Mouse (Mus musculus): ENCODE data around the gene Fam219a. TPM values are rescaled to one million over a fixed set of nuclear protein-coding genes. Genes with fewer than 3 reads are reported as not detected.
A peak's percentile ranks its signal among the peaks of the same experiment; 100 is the strongest.

Gene Fam219a
- polyA plus RNA-seq, 1 experiment from 2014 or later: 13.7 TPM

GRCm38 (mm10) chr4:41556311-41556953 lies 12.9 kb downstream of the Fam219a start:
- ATAC-seq: peak; percentile 29; the same call in 1 of the 2 replicates
- H3K9me3 ChIP-seq (ENCODE audit: control insufficient read depth, low read length): no peaks in the 10 kb centered on the region
- H3K4me1 ChIP-seq (replicated peaks; ENCODE audit: control insufficient read depth, insufficient read depth, low read length): peaks cover 17% of the 10 kb centered on the region
- no peaks in the 10 kb centered on the region for H3K36me3 ChIP-seq (ENCODE audit: control insufficient read depth, insufficient read depth)
- H3K9ac ChIP-seq (replicated peaks; ENCODE audit: low read depth, low read length): no peak overlapping the region
- WGBS: 61% methylated on average over 5 of the region's 5 CpGs
- no peak overlapping the region for H3K27ac ChIP-seq (ENCODE audit: low read length)
- no peak overlapping the region for H3K4me3 ChIP-seq (replicated peaks; ENCODE audit: low read length)
- H3K27me3 ChIP-seq (replicated peaks; ENCODE audit: control insufficient read depth, insufficient read depth, low read length): no peaks in the 10 kb centered on the region
- no peak overlapping the region for H3K4me2 ChIP-seq (ENCODE audit: low read length)

DNA sequence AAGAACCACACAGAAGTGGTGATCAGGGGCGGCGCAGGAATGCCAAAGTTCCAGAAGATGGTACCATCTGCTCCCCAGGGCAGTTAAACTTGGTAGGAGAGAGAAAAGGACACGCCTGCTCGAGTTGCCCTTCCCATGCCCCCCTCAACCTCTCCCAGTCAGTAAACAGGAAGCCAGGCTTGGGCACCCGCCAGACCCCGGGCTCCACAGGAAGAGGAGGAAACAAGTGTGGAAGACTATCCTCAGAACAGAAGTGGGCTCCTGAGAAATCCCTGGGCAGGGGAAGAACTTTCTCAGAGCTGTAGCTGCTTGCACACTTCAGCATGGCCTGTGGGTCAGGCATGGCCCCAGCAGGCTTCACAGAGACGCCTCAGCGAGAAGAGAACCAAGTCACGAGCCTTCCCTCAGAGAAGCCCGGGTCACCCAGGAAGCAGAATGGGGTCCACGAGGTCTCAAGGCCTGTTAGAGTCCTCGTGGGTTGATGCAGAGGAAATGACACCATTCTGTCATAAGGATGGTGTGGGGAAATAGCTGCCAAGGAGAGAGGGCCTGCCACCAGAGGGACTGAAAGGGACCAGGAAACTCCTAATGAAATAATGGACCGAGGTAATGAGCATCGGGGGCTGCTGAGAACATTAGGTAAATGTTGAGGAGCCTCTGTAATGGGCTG lies 14.2 kb downstream of the Fam219a start:
- H3K36me3 ChIP-seq (ENCODE audit: control insufficient read depth, insufficient read depth): no peaks in the 10 kb centered on the region
- no peak overlapping the region for H3K4me2 ChIP-seq (ENCODE audit: low read length)
- no peaks in the 10 kb centered on the region for H3K27me3 ChIP-seq (replicated peaks; ENCODE audit: control insufficient read depth, insufficient read depth, low read length)
- H3K4me3 ChIP-seq (replicated peaks; ENCODE audit: low read length): no peak overlapping the region
- H3K9ac ChIP-seq (replicated peaks; ENCODE audit: low read depth, low read length): no peak overlapping the region
- peaks cover 19% of the 10 kb centered on the region for H3K4me1 ChIP-seq (replicated peaks; ENCODE audit: control insufficient read depth, insufficient read depth, low read length)
- no peak overlapping the region for H3K27ac ChIP-seq (ENCODE audit: low read length)
- H3K9me3 ChIP-seq (ENCODE audit: control insufficient read depth, low read length): no peaks in the 10 kb centered on the region
- no peak for ATAC-seq
- WGBS: 75% methylated on average over 14 of the region's 14 CpGs

DNA sequence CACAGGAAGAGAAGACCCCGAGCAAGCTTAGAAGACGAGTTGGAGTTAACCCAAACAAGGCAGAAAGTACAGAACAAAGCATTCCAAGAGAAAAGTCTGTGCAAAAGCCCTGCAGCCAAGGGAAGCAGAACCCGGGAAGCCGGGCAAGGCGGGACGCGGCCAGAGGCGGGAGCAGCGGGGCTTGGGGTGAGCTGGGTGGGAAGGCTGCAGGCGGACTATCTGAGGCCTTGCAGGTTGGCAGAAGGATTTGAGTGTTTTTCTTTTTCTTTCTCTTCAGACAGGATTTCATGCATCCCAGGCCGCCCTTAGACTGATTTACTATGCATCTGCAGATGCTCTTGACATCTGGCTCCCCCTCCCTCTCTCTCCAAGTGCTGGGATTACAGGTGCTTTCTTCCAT lies 16.2 kb downstream of the Fam219a start:
- Histone ChIP-seq H3K27me3 (replicated peaks; ENCODE audit: control insufficient read depth, insufficient read depth, low read length) (no peaks in the 10 kb centered on the region), H3K4me2 (ENCODE audit: low read length) (no peak overlapping the region), H3K36me3 (ENCODE audit: control insufficient read depth, insufficient read depth) (no peaks in the 10 kb centered on the region), H3K9me3 (ENCODE audit: control insufficient read depth, low read length) (no peaks in the 10 kb centered on the region), H3K4me3 (replicated peaks; ENCODE audit: low read length) (no peak overlapping the region), H3K4me1 (replicated peaks; ENCODE audit: control insufficient read depth, insufficient read depth, low read length) (peaks cover 20% of the 10 kb centered on the region), H3K9ac (replicated peaks; ENCODE audit: low read depth, low read length) (no peak overlapping the region), H3K27ac (ENCODE audit: low read length) (no peak overlapping the region)
- WGBS: 73% methylated on average over 11 of the region's 11 CpGs
- ATAC-seq: no peak

DNA sequence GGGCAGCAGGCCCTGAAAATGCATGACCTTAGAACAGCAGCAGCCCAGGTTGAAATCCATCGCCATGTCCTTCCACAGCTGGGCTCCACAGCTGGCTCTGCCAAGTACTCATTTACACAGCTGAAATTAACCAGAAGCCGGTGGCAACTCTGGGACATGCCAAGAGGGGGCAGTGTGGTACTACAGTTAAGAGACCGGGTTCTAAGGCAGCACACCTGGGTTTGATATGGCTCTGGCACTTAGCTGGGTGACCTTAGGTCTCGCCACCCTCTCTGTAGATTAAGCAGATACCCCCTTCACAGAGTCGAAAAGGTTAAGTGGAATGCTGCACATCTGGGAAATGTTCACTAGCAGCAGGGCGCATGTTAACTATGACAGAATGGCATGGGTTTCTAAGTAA lies 16.8 kb downstream of the Fam219a start:
- no peaks in the 10 kb centered on the region for H3K36me3 ChIP-seq (ENCODE audit: control insufficient read depth, insufficient read depth)
- ATAC-seq: 0 out of 2 replicates have a peak, but pooled peaks have one; percentile 48
- no peak overlapping the region for H3K4me2 ChIP-seq (ENCODE audit: low read length)
- H3K4me3 ChIP-seq (replicated peaks; ENCODE audit: low read length): no peak overlapping the region
- no peak overlapping the region for H3K27ac ChIP-seq (ENCODE audit: low read length)
- 39% methylated on average over 6 of the region's 6 CpGs for WGBS
- H3K9ac ChIP-seq (replicated peaks; ENCODE audit: low read depth, low read length): no peak overlapping the region
- no peaks in the 10 kb centered on the region for H3K27me3 ChIP-seq (replicated peaks; ENCODE audit: control insufficient read depth, insufficient read depth, low read length)
- H3K9me3 ChIP-seq (ENCODE audit: control insufficient read depth, low read length): no peaks in the 10 kb centered on the region
- peaks cover 20% of the 10 kb centered on the region for H3K4me1 ChIP-seq (replicated peaks; ENCODE audit: control insufficient read depth, insufficient read depth, low read length)

DNA sequence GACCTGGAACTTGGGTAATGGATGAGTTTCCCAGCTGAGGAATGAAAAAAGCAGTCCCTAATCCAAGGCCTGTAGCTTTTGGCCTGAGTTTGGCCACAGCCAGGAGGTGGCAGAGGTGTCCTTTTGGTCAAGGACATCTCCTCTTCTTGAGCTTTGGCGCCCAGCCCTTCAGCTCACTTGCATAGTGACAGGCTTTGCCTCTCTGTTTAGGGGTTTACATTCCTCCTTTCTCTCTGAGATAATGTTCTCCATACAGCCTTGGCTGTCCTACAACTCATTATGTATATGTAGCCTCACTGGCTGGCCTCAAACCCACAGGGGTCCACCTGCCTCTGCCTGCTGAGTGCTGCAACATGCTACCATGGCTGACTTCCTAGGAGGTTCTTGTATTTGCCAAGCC lies 22.3 kb downstream of the Fam219a start:
- H3K9me3 ChIP-seq (ENCODE audit: control insufficient read depth, low read length): no peaks in the 10 kb centered on the region
- no peaks in the 10 kb centered on the region for H3K36me3 ChIP-seq (ENCODE audit: control insufficient read depth, insufficient read depth)
- no peak overlapping the region for H3K9ac ChIP-seq (replicated peaks; ENCODE audit: low read depth, low read length)
- H3K27me3 ChIP-seq (replicated peaks; ENCODE audit: control insufficient read depth, insufficient read depth, low read length): no peaks in the 10 kb centered on the region
- H3K27ac ChIP-seq (ENCODE audit: low read length): no peak overlapping the region
- H3K4me2 ChIP-seq (ENCODE audit: low read length): no peak overlapping the region
- no peak overlapping the region for H3K4me3 ChIP-seq (replicated peaks; ENCODE audit: low read length)
- 83% methylated on average over 1 of the region's 1 CpGs for WGBS
- peaks cover 17% of the 10 kb centered on the region for H3K4me1 ChIP-seq (replicated peaks; ENCODE audit: control insufficient read depth, insufficient read depth, low read length)
- no peak for ATAC-seq

DNA sequence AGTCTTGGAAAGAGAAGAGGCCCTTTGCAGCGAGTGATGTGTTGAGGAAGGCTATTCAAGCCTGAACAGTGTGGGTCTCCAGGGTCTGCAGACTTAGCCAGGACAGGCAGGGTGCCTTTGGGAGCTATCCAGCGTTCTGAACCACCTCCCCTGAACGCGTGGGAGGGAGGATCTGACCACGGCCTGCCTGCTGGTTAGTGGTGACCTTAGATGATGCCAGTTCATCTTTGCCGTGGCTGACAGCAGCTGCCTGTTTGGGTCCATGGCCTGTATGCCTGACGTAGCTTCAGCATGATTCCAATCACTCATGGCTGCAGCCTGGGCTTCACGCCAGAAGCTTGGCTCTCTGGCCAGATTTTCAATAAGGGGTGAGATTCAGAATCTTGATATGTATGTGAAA lies 23.4 kb downstream of the Fam219a start:
- Histone ChIP-seq H3K36me3 (ENCODE audit: control insufficient read depth, insufficient read depth) (no peaks in the 10 kb centered on the region), H3K27ac (ENCODE audit: low read length) (no peak overlapping the region), H3K9me3 (ENCODE audit: control insufficient read depth, low read length) (no peaks in the 10 kb centered on the region), H3K9ac (replicated peaks; ENCODE audit: low read depth, low read length) (no peak overlapping the region), H3K27me3 (replicated peaks; ENCODE audit: control insufficient read depth, insufficient read depth, low read length) (no peaks in the 10 kb centered on the region), H3K4me3 (replicated peaks; ENCODE audit: low read length) (no peak overlapping the region), H3K4me2 (ENCODE audit: low read length) (no peak overlapping the region), H3K4me1 (replicated peaks; ENCODE audit: control insufficient read depth, insufficient read depth, low read length) (peaks cover 17% of the 10 kb centered on the region)
- peak; percentile 36 for ATAC-seq
- 12% methylated on average over 8 of the region's 8 CpGs for WGBS

DNA sequence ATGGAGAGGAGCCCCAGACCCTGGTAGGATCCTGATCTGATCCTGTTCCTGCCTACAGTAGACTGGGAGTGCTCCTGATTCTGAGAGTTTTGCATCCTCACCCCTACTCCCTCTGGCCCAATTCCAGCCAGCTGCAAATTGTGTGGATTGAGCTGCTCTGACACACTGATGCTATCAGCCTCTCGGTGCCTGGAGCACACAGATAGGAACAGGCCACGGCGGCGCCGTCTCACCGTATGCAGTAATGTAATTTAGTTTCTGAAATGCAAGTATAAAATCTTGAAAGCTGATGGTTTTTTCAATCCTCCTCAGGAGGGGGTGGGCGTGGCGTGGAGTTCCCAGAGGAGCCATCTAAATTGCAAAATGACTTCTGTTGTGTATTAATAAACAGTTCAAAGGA lies 27.2 kb downstream of the Fam219a start:
- H3K27ac ChIP-seq (ENCODE audit: low read length): no peak overlapping the region
- H3K4me3 ChIP-seq (replicated peaks; ENCODE audit: low read length): no peak overlapping the region
- no peaks in the 10 kb centered on the region for H3K9me3 ChIP-seq (ENCODE audit: control insufficient read depth, low read length)
- no peak overlapping the region for H3K9ac ChIP-seq (replicated peaks; ENCODE audit: low read depth, low read length)
- no peaks in the 10 kb centered on the region for H3K36me3 ChIP-seq (ENCODE audit: control insufficient read depth, insufficient read depth)
- WGBS: 74% methylated on average over 8 of the region's 8 CpGs
- no peak overlapping the region for H3K4me2 ChIP-seq (ENCODE audit: low read length)
- H3K4me1 ChIP-seq (replicated peaks; ENCODE audit: control insufficient read depth, insufficient read depth, low read length): peaks cover 11% of the 10 kb centered on the region
- H3K27me3 ChIP-seq (replicated peaks; ENCODE audit: control insufficient read depth, insufficient read depth, low read length): no peaks in the 10 kb centered on the region
- no peak for ATAC-seq

DNA sequence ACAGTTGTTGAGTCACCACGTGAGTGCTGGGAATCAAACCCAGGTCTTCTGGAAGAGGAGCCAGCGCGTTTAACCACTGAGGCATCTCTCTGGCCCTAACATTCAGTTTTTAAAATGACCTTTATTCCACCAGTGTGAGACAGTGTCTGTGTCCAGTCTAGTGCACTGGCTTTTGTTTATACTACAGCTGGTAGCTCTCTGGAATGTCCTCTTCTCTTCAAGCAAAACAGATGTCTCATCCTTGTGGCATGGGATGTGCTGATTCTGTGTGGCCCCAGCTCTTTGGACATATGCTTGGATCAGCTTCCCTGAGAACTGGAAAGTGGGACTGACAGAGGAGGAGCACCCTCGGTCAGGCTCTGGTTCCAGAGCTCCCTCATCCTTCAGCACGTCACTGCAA lies 34.5 kb downstream of the Fam219a start:
- no peaks in the 10 kb centered on the region for H3K27me3 ChIP-seq (replicated peaks; ENCODE audit: control insufficient read depth, insufficient read depth, low read length)
- no peak for ATAC-seq
- no peak overlapping the region for H3K4me3 ChIP-seq (replicated peaks; ENCODE audit: low read length)
- no peak overlapping the region for H3K27ac ChIP-seq (ENCODE audit: low read length)
- H3K9me3 ChIP-seq (ENCODE audit: control insufficient read depth, low read length): no peaks in the 10 kb centered on the region
- H3K4me2 ChIP-seq (ENCODE audit: low read length): no peak overlapping the region
- 83% methylated on average over 5 of the region's 5 CpGs for WGBS
- no peak overlapping the region for H3K9ac ChIP-seq (replicated peaks; ENCODE audit: low read depth, low read length)
- H3K36me3 ChIP-seq (ENCODE audit: control insufficient read depth, insufficient read depth): no peaks in the 10 kb centered on the region
- H3K4me1 ChIP-seq (replicated peaks; ENCODE audit: control insufficient read depth, insufficient read depth, low read length): no peaks in the 10 kb centered on the region

DNA sequence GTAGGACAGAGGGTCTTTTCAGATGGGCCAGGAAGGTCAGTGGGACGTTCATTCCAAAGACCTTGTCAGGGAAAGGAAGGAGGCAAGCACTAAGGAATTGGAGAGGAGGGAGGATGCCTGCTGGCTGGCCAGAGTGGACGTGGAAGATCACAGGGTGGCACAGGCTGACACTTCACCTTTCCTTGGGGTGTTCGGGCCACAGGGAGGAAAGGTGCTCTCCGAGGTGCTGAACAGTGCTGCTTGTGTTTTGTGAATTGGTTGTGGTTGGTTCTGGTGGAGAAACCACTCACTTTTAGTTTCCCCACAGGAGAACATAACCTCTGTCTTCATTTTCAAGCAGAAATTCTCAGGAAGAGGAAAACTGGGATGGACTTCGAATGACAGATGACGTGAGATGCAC lies 36.9 kb downstream of the Fam219a start:
- no peaks in the 10 kb centered on the region for H3K9me3 ChIP-seq (ENCODE audit: control insufficient read depth, low read length)
- no peaks in the 10 kb centered on the region for H3K36me3 ChIP-seq (ENCODE audit: control insufficient read depth, insufficient read depth)
- H3K27me3 ChIP-seq (replicated peaks; ENCODE audit: control insufficient read depth, insufficient read depth, low read length): no peaks in the 10 kb centered on the region
- no peak overlapping the region for H3K27ac ChIP-seq (ENCODE audit: low read length)
- no peak overlapping the region for H3K4me2 ChIP-seq (ENCODE audit: low read length)
- H3K4me1 ChIP-seq (replicated peaks; ENCODE audit: control insufficient read depth, insufficient read depth, low read length): peaks cover 14% of the 10 kb centered on the region
- no peak overlapping the region for H3K4me3 ChIP-seq (replicated peaks; ENCODE audit: low read length)
- no peak overlapping the region for H3K9ac ChIP-seq (replicated peaks; ENCODE audit: low read depth, low read length)
- ATAC-seq: no peak
- WGBS: 30% methylated on average over 6 of the region's 6 CpGs
